Mouse (Mus musculus): ENCODE data around the gene Satl1.

Satl1 gene

DNA sequence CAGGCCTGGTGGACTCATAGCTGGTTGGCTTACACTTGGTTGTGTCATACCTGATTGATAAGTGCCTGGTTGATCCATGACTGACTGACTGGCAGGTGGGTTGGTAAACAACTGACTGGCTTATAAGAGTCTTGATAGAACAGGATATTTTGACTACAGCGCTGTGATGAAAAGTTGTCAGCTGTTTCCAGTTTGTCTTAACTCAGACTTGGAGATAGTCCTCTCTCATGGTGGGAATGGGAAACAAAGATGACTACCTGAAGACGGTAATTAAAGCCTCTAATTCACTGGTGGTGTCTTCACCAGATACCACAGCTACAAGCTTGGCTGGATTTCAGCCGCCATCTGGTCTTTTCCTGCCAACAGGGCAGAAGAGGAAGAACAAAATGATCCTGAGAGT is at the start of gene Satl1:
TSS of gene Satl1 (minus strand) at position 101 of the 400 bp plus-strand sequence.
- no peak for DNase-seq

DNA sequence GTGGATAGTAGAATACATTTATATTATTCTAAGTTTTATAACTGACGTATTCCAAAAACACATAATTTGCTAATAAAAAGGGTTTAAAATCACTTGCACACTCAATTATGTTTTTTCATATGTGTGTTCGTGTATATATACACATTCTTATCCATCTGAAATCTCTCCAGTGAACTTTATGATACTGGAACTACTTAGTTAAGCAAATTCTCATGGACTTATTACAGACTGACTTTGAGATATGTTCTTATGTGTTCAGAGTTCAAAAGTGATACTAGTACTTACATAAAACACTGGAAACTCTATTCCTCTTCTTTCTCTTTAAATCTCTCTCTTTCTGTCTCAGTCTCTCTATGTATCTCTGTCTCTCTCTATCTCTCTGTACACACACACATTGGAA is 31.5 kb upstream of the Satl1 start:
- DNase-seq, result no peak

DNA sequence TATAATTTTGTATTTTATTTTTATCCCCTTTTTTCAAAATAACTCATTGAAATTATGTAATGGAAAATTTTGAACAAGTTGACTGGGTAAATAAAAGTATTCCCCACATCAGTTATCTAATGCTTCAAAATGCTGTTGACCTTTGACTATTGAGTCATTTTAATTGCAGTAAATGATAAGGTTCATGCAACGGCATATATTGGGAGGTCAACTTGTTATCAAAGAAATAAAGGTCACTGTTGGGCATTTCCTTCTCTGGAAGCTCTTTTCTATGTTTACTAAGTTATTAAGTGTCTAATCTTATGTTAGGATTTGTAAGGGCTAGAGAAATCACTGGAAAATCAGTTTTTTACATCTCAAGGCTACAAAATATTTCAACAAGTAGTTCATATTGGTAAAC is 31.0 kb upstream of the Satl1 start:
- no peak for DNase-seq

DNA sequence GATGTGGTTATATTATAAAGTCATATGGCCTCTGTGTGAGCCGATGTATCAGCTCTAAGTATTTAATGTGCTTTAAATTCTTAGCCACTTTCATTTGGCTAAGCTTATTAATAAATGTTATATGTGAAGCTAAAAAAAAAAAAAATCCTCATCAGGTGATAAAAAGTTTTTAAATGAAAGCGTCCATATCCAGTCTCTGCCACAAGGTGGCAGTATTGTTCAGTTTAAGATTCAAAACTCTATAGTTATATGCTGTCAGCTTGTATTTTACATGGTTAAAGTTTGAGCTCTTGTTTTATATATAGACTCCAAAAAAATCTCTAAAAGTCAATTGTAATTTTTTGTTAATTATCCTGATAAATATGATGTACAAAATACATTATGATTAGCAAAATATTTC is 16.4 kb upstream of the Satl1 start:
- DNase-seq, result peak; percentile 11

DNA sequence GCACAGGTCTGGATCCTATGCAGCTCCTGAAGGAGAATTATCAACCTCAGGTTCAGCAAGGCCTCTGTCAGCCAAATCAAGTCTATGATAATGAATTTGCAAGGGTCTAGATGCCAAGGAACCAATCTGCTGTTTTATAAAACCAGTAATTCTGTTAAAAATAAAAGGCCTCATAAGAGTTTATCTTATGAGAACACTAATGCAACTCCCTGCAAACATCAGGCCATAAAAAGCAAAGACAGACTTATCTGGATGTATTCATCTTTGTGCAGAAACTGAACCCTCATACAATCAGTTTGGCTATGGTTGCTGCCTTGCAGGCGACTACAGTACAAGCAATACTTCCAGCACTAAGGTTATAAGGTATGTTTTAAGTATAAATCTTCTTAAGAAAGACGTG is 5.7 kb upstream of the Satl1 start:
- DNase-seq, result no peak

DNA sequence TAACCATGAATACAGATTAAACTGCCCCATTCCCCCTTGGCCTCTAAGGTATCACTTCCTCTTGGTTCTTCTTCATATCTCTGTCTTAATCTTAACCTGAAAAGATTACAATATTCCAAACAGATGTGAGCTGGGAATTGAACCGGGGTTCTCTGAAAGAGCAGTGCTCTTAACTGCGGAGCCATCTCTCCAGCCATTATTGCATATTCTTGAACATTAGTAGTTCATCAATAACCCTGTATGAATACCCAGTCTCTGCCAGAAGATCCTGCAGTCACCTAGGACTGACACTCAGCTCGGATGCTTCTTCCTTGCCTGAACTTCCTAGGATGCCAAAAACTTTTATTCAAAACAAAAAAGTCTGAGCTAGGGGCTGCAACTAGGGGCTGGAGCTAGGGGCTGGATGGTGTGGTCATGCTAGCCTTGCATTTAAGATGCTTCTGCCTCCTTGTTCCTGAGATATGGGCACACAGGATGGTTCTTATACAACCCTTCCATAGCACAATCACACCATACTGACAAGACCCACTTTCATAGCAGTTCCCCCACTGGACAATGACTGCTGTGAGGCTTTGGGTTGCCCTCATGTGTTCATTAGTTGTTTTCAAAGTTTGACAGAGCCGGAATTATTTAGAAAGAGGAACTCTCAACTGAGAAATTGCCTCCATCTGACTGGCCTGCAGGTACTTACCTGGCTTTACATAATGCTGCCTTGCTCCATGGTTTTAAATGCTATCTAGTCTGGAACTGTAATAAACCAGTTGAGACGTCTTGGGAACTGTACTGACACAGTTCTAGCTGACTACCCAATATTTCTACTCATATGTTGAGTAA is 35.8 kb downstream of the Satl1 start:
- DNase-seq, result peak; percentile 22

DNA sequence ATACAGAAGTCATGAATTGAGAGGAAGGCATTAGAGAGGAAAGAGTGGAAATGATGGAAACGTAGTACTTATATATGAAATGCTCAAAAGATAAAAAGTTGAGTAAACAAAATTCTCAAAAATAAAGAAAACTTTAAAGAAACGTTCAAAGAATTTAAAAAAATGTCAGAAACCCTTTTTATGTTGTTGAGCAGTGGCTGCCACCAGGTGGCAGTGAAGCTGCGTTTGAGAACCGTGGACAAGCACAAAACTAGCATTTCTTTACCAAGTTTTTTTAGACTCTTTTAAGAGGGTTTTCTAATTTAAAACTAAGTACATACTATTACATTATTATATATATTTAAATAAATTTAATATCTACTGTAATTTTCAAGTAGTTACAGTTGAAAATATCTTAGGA is 38.2 kb downstream of the Satl1 start:
- peak; percentile 1 for DNase-seq

DNA sequence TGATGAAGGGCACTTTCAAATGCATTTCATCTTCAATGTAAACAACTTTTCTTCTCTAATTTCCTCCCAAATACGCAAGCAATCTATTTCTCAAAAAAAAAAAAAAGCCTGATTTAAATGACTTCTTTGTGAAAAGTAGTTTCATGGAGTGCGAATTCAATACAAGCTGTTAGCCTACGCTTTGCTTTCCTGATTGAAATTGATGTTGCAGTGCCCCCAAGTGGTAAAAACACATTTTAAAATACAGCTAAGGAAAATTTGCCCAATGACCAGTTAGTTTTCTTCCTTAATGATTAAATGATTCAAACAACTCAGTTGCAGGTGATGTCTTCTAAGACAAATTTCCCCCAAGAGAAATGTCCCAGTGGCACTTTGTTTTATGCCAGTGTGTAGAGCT is 58.2 kb downstream of the Satl1 start:
- DNase-seq, result peak; percentile 10

DNA sequence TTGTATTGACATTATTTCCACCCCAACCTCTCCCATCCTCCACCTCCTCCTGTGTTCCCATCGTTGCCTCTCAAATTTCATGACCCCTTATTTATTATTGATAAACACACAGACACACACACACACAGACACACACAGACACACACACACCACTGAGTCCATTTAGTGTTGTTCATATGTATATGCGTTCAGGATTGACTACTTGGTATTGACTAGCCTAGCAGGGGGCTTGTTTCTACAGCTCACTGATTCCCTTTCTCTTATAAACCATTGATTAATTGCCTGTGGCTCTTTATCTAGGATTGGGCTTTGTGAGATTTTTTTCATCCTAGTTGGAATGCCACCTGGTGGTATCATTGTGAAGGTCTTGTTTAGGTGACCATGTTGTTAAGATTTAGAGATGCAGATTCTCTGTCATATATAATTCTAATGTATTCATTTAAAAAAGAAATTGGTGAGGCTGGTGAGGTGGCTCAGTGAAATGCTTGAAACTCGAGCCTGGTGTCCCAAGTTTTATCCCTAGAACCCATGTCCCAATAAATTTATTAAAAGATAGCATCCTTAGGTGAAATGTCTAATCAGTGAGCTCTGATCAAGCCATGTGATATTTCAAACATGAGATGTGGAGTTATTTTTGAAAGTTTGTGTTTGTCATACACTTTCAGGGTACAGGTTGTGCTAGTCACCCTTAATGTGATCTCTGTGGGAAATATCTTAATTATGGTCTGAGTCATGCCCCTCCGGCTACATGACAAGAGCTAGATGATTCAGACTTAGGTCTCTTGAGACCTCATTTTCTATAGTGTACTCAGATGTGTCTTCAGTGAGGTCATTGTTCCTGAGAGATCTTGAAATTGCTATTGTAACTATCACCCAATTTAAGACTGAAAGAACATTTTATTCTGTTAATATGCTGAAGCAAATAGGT is 58.8 kb downstream of the Satl1 start:
- no peak for DNase-seq

DNA sequence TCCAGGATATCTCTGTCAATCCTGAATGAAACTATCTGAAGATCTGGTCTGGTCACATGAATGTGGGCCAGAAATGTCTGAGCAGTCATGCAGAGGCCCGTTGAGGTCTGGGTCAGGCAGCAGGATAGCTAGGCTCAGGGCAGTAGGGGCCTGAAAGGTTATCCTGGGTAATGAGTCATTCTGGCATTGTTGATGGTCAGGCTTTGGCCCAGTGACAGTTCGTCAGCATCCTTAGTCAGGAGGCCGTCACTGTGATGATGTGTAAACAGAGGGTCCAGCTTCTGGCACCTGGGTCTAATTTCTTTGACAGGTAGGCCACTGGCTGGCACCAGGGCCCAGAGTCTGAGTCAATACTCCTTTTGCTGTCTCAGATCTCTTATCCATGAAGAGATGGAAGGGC is 67.1 kb downstream of the Satl1 start:
- no peak for DNase-seq
